Mouse (Mus musculus): Measurements from ENCODE around the gene Slc51a. TPM values are rescaled to one million over a fixed set of nuclear protein-coding genes. Genes with fewer than 3 reads are reported as not detected.

Gene Slc51a
- polyA plus RNA-seq, 1 experiment from 2014 or later, result 1.3 TPM

DNA sequence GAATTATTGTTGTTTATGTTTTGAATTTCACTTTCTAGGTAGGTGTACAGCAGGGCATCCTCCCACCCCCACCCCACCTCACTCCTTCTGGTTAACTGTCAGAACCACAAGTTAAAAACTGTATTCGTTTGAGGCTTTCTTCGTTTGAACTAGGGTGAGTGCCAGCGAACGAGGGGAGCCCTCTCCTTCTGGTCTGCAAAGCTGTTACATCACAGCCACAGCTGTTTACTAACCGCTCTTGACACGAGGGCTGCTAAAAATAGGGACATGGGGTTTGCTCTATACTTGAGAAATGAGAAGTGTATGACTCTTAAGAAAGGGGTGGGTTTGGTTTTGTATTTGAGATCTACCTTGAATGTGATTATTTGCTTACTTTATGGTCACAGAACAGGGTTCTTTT lies 53.6 kb downstream of the Slc51a start:
- DNase-seq (ENCODE audit: low spot score) (no peak), ATAC-seq (replicated peaks; ENCODE audit: low FRiP score) (no peak)
- no peak overlapping the region for H3K27ac ChIP-seq (ENCODE audit: low read depth, low read length)
- H3K4me1 ChIP-seq (replicated peaks; ENCODE audit: control insufficient read depth, insufficient read depth, low read length), result peaks cover 15% of the 10 kb centered on the region
- H3K27me3 ChIP-seq (replicated peaks; ENCODE audit: control insufficient read depth, insufficient read depth, low read length), result no peaks in the 10 kb centered on the region
- WGBS, result 36% methylated on average over 6 of the region's 6 CpGs
- no peaks in the 10 kb centered on the region for H3K9me3 ChIP-seq (ENCODE audit: control insufficient read depth, low read length)
- H3K9ac ChIP-seq (ENCODE audit: low read depth, low read length), result no peak overlapping the region
- H3K4me3 ChIP-seq (ENCODE audit: low read depth, low read length), result no peak overlapping the region
- no peaks in the 10 kb centered on the region for H3K36me3 ChIP-seq (ENCODE audit: control insufficient read depth, insufficient read depth, low read length)
- H3K4me2 ChIP-seq, result peak overlapping the region; percentile 21

DNA sequence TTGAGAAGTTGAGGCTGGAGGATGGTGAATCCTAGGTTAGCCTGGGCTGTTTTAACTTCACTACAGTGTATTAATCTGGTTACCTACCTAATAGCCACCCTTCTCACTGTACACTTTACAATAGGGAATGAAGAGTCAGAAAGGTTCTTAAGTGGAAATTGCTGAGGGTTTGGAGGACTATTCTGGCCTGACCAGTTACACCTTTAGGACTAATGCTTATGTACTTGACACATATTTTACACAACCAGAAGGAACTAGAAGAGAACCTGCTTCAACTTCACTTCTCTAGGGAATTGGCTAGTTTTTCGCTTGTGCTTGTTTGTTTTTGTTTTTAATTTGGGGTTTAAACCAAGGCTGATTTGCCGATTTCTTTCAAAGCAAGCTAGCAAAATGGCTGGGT lies 54.5 kb downstream of the Slc51a start:
- Histone ChIP-seq H3K36me3 (ENCODE audit: control insufficient read depth, insufficient read depth, low read length) (no peaks in the 10 kb centered on the region), H3K27ac (ENCODE audit: low read depth, low read length) (no peak overlapping the region), H3K27me3 (replicated peaks; ENCODE audit: control insufficient read depth, insufficient read depth, low read length) (no peaks in the 10 kb centered on the region), H3K4me1 (replicated peaks; ENCODE audit: control insufficient read depth, insufficient read depth, low read length) (peaks cover 15% of the 10 kb centered on the region), H3K4me3 (ENCODE audit: low read depth, low read length) (no peak overlapping the region), H3K9ac (ENCODE audit: low read depth, low read length) (no peak overlapping the region), H3K9me3 (ENCODE audit: control insufficient read depth, low read length) (no peaks in the 10 kb centered on the region), H3K4me2 (no peak overlapping the region)
- 80% methylated on average over 2 of the region's 2 CpGs for WGBS
- DNase-seq (ENCODE audit: low spot score) (no peak), ATAC-seq (replicated peaks; ENCODE audit: low FRiP score) (no peak)

DNA sequence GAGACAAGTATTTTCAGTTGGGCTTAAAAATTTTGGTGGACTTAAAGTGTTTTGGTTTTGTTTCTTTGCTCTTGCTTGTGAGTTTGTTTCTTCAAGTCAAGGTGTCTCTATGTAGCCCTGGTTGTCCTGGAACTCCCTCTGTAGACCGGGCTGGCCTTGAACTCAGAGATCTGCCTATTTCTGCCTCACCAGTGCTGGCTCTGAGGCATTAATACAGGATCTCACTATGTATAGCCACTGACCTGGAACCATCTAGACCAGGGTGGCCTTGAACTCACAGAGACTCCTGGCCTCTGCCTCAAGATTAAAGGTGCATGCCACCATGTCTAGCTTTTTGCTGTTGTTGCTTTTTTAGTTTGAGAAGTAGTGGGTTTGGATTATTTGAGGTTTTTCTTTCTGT lies 55.8 kb downstream of the Slc51a start:
- Histone ChIP-seq H3K27ac (ENCODE audit: low read depth, low read length) (no peak overlapping the region), H3K9ac (ENCODE audit: low read depth, low read length) (peak overlapping the region; percentile 89), H3K9me3 (ENCODE audit: control insufficient read depth, low read length) (no peaks in the 10 kb centered on the region), H3K27me3 (replicated peaks; ENCODE audit: control insufficient read depth, insufficient read depth, low read length) (no peaks in the 10 kb centered on the region), H3K4me2 (peak overlapping the region; percentile 86), H3K36me3 (ENCODE audit: control insufficient read depth, insufficient read depth, low read length) (no peaks in the 10 kb centered on the region), H3K4me1 (replicated peaks; ENCODE audit: control insufficient read depth, insufficient read depth, low read length) (peaks cover 15% of the 10 kb centered on the region), H3K4me3 (ENCODE audit: low read depth, low read length) (peak overlapping the region; percentile 79)
- 78% methylated on average over 1 of the region's 1 CpGs for WGBS
- ATAC-seq (replicated peaks; ENCODE audit: low FRiP score), result no peak
- DNase-seq (ENCODE audit: low spot score), result no peak

DNA sequence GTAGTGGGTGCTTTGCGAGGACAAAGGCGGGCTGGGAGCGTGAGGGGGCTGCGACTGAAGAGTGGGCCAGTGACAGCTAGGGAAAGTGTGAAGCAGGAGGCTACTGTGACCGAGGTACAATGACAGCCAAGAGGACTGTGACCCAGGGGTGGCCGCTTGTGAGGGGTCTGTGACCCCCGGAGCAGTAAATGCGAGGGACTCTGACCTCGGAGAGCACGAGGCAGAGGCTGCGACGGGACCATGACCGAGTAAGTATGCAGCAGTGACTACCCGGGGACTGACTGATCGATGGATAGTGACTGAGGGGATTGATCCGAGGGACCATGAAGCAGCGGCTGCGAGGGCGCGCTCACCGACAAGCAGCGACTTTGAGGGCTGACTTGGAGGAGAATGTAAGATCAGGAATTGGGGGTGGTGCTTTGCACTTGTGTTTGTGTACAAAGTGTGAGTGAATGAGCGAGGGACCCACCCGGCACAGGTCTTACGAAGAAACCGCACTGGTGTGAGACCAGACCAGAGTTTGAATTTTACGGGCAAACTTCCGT lies 56.6 kb downstream of the Slc51a start:
- Histone ChIP-seq H3K4me3 (ENCODE audit: low read depth, low read length) (peak overlapping the region; percentile 79), H3K27me3 (replicated peaks; ENCODE audit: control insufficient read depth, insufficient read depth, low read length) (no peaks in the 10 kb centered on the region), H3K4me1 (replicated peaks; ENCODE audit: control insufficient read depth, insufficient read depth, low read length) (peaks cover 15% of the 10 kb centered on the region), H3K9ac (ENCODE audit: low read depth, low read length) (peak overlapping the region; percentile 89), H3K4me2 (peak overlapping the region; percentile 86), H3K27ac (ENCODE audit: low read depth, low read length) (peak overlapping the region; percentile 84; the same call in 1 of the 2 replicates), H3K36me3 (ENCODE audit: control insufficient read depth, insufficient read depth, low read length) (no peaks in the 10 kb centered on the region), H3K9me3 (ENCODE audit: control insufficient read depth, low read length) (no peaks in the 10 kb centered on the region)
- ATAC-seq (replicated peaks; ENCODE audit: low FRiP score) (peak; percentile 65), DNase-seq (ENCODE audit: low spot score) (no peak)
- 2% methylated on average over 28 of the region's 28 CpGs for WGBS

DNA sequence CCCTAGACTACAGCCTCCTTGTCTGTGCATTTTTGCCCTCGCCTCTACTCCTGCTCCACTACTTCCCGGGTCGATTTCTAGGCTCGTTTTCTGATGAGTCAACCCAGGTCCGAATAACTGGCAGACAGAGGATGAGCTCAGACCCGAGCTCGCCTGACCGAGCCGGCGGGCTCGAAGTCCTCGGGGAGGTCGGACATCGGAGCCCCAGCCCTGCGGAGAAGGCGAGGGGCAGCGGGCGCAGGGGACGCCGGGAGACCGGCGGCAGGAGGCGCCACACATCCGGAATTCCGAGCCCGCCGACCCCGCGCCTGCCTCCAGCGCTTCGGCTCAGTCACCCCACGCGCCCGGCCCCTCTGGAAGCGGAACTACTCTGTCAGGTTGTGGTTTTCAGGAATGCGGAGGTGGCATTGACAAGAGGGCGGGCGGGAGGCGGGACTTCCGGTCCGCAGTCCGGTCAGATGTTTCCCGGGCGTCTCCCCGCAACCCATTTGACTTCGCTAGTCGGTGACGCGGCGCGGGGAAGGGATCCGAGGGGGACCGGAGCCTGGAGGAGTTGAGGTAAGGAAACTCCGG lies 57.1 kb downstream of the Slc51a start, which contains the start of gene Pcyt1a:
Gene Pcyt1a (plus strand): TSS at position 448 of the 573 bp plus-strand sequence.
- Histone ChIP-seq H3K36me3 (ENCODE audit: control insufficient read depth, insufficient read depth, low read length) (no peaks in the 10 kb centered on the region), H3K27ac (ENCODE audit: low read depth, low read length) (peak within 1 kb of the TSS; percentile 84), H3K4me2 (peak within 1 kb of the TSS; percentile 86), H3K9ac (ENCODE audit: low read depth, low read length) (peak within 1 kb of the TSS; percentile 89), H3K27me3 (replicated peaks; ENCODE audit: control insufficient read depth, insufficient read depth, low read length) (no peaks in the 10 kb centered on the region), H3K4me3 (ENCODE audit: low read depth, low read length) (peak within 1 kb of the TSS; percentile 79), H3K4me1 (replicated peaks; ENCODE audit: control insufficient read depth, insufficient read depth, low read length) (peaks cover 15% of the 10 kb centered on the region), H3K9me3 (ENCODE audit: control insufficient read depth, low read length) (no peaks in the 10 kb centered on the region)
- ATAC-seq (replicated peaks; ENCODE audit: low FRiP score) (peak; percentile 91), DNase-seq (ENCODE audit: low spot score) (peak; percentile 91)
- WGBS, result under 1% methylated on average over 54 of the region's 54 CpGs

DNA sequence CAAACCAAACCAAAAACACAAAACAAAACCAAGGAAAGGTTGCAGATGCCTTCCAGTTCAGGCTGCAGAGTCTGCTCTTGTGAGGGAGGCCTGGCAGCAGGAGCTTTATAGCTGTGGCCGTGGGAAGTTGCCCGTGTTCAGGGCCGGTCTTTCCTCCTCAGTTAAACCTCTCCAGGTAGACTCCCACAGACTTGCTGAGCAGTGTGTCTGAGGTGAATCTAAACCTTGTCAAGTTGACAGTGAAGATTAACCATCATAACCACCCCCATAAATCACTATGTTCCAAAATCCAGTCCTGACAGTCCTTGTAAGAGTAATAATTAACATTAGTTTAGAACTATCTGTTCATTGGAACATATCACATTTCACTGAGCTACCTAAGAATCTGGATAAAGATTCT lies 60.2 kb downstream of the Slc51a start:
- Histone ChIP-seq H3K27me3 (replicated peaks; ENCODE audit: control insufficient read depth, insufficient read depth, low read length) (no peaks in the 10 kb centered on the region), H3K4me3 (ENCODE audit: low read depth, low read length) (no peak overlapping the region), H3K4me2 (no peak overlapping the region), H3K4me1 (replicated peaks; ENCODE audit: control insufficient read depth, insufficient read depth, low read length) (peaks cover 9% of the 10 kb centered on the region), H3K9me3 (ENCODE audit: control insufficient read depth, low read length) (no peaks in the 10 kb centered on the region), H3K9ac (ENCODE audit: low read depth, low read length) (no peak overlapping the region), H3K36me3 (ENCODE audit: control insufficient read depth, insufficient read depth, low read length) (no peaks in the 10 kb centered on the region), H3K27ac (ENCODE audit: low read depth, low read length) (no peak overlapping the region)
- WGBS, result 81% methylated on average over 3 of the region's 3 CpGs
- no peak for DNase-seq (ENCODE audit: low spot score)
- ATAC-seq (replicated peaks; ENCODE audit: low FRiP score), result no peak

Other genes starting within 250 kb of the Slc51a start
- gene Fbxo45, start 240.7 kb downstream of the Slc51a start, polyA plus RNA-seq (2014; fragmentation: Nextera tagmentation; extraction: Ambion mirVana), result 13.0 and 13.3 TPM in 2 replicates
- 22.0 and 23.2 TPM in 2 replicates for gene Wdr53, start 240.7 kb downstream of the Slc51a start, polyA plus RNA-seq (2014; fragmentation: Nextera tagmentation; extraction: Ambion mirVana)
- not detected in 2 replicates for gene Smco1, start 216.4 kb downstream of the Slc51a start, polyA plus RNA-seq (2014; fragmentation: Nextera tagmentation; extraction: Ambion mirVana)
- 19.7 and 20.8 TPM in 2 replicates for gene Rnf168, start 210.4 kb downstream of the Slc51a start, polyA plus RNA-seq (2014; fragmentation: Nextera tagmentation; extraction: Ambion mirVana)
- 13.7 and 15.3 TPM in 2 replicates for gene Ubxn7, start 155.6 kb downstream of the Slc51a start, polyA plus RNA-seq (2014; fragmentation: Nextera tagmentation; extraction: Ambion mirVana)
- gene Tm4sf19, start 87.4 kb downstream of the Slc51a start, polyA plus RNA-seq (2014; fragmentation: Nextera tagmentation; extraction: Ambion mirVana), result not detected in 2 replicates
- gene Tctex1d2, start 68.2 kb downstream of the Slc51a start, polyA plus RNA-seq (2014; fragmentation: Nextera tagmentation; extraction: Ambion mirVana), result 13.8 and 15.1 TPM in 2 replicates
- 37.0 and 42.8 TPM in 2 replicates for gene Pcyt1a, start 57.0 kb downstream of the Slc51a start, polyA plus RNA-seq (2014; fragmentation: Nextera tagmentation; extraction: Ambion mirVana)
- not detected in 2 replicates for gene Zdhhc19, start 8.4 kb upstream of the Slc51a start, polyA plus RNA-seq (2014; fragmentation: Nextera tagmentation; extraction: Ambion mirVana)
- 220 and 245 TPM in 2 replicates for gene Tfrc, start 121.0 kb upstream of the Slc51a start, polyA plus RNA-seq (2014; fragmentation: Nextera tagmentation; extraction: Ambion mirVana)
- gene Tnk2, start 156.0 kb upstream of the Slc51a start, polyA plus RNA-seq (2014; fragmentation: Nextera tagmentation; extraction: Ambion mirVana), result 10.8 and 11.6 TPM in 2 replicates
- gene Muc4, start 248.0 kb upstream of the Slc51a start, polyA plus RNA-seq (2014; fragmentation: Nextera tagmentation; extraction: Ambion mirVana), result 0.41 and 0.66 TPM in 2 replicates

All from liver, embryonic 11.5 days (tissue).